Mouse (Mus musculus): ENCODE data around the gene Pigu. TPM values are rescaled to one million over a fixed set of nuclear protein-coding genes. Genes with fewer than 3 reads are reported as not detected.

Pigu gene
- polyA plus RNA-seq, 1 experiment, result 39.9 TPM

GRCm38 (mm10) chr2:155382791-155383438, 25.7 kb upstream of the Pigu start:
- peaks cover 9% of the 10 kb centered on the region for H3K4me1 ChIP-seq (ENCODE audit: control insufficient read depth, insufficient read depth, low read length)
- H3K4me3 ChIP-seq (ENCODE audit: insufficient read depth, low read length), result peak overlapping the region; percentile 84
- H3K27ac ChIP-seq (ENCODE audit: insufficient read depth, low read length), result peak overlapping the region; percentile 100
- TF ChIP-seq POLR2A (IDR thresholded peaks at IDR 0.05; ENCODE audit: extremely low read depth, insufficient read depth, low read length), result no peak
- no peak for TF ChIP-seq CTCF (IDR thresholded peaks at IDR 0.05; ENCODE audit: extremely low read depth, insufficient read depth, low read length)

GRCm38 (mm10) chr2:155382332-155382700, 25.1 kb upstream of the Pigu start:
- peak overlapping the region; percentile 100 for H3K27ac ChIP-seq (ENCODE audit: insufficient read depth, low read length)
- TF ChIP-seq POLR2A (IDR thresholded peaks at IDR 0.05; ENCODE audit: extremely low read depth, insufficient read depth, low read length), result no peak
- no peak for TF ChIP-seq CTCF (IDR thresholded peaks at IDR 0.05; ENCODE audit: extremely low read depth, insufficient read depth, low read length)
- H3K4me1 ChIP-seq (ENCODE audit: control insufficient read depth, insufficient read depth, low read length), result peaks cover 9% of the 10 kb centered on the region
- peak overlapping the region; percentile 84 for H3K4me3 ChIP-seq (ENCODE audit: insufficient read depth, low read length)

- peak overlapping the region; percentile 100 for H3K27ac ChIP-seq (ENCODE audit: insufficient read depth, low read length)
- peak overlapping the region; percentile 84 for H3K4me3 ChIP-seq (ENCODE audit: insufficient read depth, low read length)
- TF ChIP-seq POLR2A (IDR thresholded peaks at IDR 0.05; ENCODE audit: extremely low read depth, insufficient read depth, low read length) (peak; percentile 88), CTCF (IDR thresholded peaks at IDR 0.05; ENCODE audit: extremely low read depth, insufficient read depth, low read length) (no peak)
- peaks cover 7% of the 10 kb centered on the region for H3K4me1 ChIP-seq (ENCODE audit: control insufficient read depth, insufficient read depth, low read length)
Measured at GRCm38 (mm10) chr2:155381643-155382331, 24.6 kb upstream of the Pigu start.

DNA sequence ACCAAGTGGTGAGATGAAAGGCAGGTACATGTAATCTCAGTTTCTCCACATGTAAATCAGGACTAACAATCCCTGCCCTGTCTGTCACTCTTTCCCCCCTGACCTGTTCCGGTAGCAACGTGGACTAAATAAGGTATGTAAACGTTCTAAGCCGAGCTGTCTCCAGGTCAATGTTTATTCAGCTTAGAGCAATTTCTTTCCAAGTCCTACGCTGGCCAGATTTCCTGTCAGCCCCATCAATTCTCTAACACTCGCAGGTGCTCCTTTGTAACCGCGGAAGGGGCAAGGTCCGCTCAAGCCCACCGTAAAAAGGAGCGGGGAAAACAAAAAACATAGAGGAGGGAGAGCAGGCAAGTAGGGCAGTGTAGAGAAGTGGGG, 23.8 kb upstream of the Pigu start:
- H3K4me3 ChIP-seq (ENCODE audit: insufficient read depth, low read length), result peak overlapping the region; percentile 84
- H3K27ac ChIP-seq (ENCODE audit: insufficient read depth, low read length), result no peak overlapping the region
- peaks cover 7% of the 10 kb centered on the region for H3K4me1 ChIP-seq (ENCODE audit: control insufficient read depth, insufficient read depth, low read length)
- TF ChIP-seq POLR2A (IDR thresholded peaks at IDR 0.05; ENCODE audit: extremely low read depth, insufficient read depth, low read length) (no peak), CTCF (IDR thresholded peaks at IDR 0.05; ENCODE audit: extremely low read depth, insufficient read depth, low read length) (no peak)

DNA sequence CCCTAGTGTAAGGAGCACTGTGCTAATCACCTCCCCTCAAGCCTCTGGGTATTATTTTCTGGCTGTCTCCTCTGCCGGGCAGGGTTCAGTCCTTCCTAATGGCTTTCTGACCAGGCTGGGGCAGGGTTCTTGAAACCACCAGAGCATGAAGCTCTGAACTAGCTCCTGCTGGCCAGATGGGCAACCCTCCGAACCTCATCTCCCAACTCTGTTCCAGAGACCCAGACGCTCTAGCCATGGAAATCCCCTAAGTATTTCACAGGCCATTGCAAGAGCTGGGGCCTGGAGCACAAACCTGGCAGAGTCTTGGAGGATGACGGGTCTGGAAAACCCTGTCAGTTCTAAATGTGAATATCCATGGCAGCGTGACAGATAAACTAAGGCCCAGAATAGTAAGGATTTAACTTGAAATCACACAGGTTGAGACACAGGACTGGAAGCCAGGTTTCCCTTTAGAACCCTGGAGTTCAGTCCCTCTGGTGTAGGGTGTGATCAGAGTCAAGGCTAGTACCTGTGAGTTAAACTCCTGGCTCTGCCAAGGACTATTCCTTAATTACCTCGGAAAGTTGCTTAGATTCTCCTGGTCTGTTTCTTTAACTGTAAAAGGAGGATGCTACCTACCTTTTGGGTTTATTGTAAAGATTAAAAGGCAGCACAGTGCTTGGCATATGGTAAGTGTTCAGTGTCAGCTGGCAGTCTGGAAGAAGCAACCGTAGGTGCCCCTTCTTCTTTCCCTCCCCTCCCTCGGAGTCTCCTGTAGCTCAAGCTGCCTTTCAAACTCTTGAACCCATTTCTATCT, 23.2 kb upstream of the Pigu start, which contains the start of gene Trp53inp2:
TSS of gene Trp53inp2 (plus strand) at position 799 of the 799 bp plus-strand sequence.
- Histone ChIP-seq H3K27ac (ENCODE audit: insufficient read depth, low read length) (peak within 1 kb of the TSS; percentile 100), H3K4me1 (ENCODE audit: control insufficient read depth, insufficient read depth, low read length) (peaks cover 7% of the 10 kb centered on the region), H3K4me3 (ENCODE audit: insufficient read depth, low read length) (peak within 1 kb of the TSS; percentile 84)
- TF ChIP-seq CTCF (IDR thresholded peaks at IDR 0.05; ENCODE audit: extremely low read depth, insufficient read depth, low read length) (no peak), POLR2A (IDR thresholded peaks at IDR 0.05; ENCODE audit: extremely low read depth, insufficient read depth, low read length) (no peak)

DNA sequence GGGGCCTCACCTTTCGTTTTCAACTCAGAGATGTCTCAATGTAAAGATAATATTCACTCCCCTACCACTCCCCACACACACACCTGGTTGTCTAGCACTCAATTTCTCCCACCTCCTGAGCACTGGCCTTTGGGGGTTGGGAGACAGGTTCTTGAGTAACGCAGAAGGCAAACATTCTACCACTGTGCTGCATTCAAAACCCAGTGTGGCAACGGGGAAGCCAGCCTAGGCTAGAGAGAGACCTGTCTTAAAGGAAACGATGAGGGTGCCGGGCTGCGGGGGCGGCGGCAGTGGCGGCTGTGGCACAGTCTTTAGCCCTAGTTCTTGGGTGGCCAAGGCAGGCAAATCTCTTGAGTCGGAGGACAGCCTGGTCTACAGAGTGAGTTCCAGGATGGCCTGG, 19.0 kb upstream of the Pigu start:
- H3K4me3 ChIP-seq (ENCODE audit: insufficient read depth, low read length), result no peak overlapping the region
- no peaks in the 10 kb centered on the region; the same call in 1 of the 2 replicates for H3K4me1 ChIP-seq (ENCODE audit: control insufficient read depth, insufficient read depth, low read length)
- no peak overlapping the region for H3K27ac ChIP-seq (ENCODE audit: insufficient read depth, low read length)
- no peak for TF ChIP-seq POLR2A (IDR thresholded peaks at IDR 0.05; ENCODE audit: extremely low read depth, insufficient read depth, low read length)
- no peak for TF ChIP-seq CTCF (IDR thresholded peaks at IDR 0.05; ENCODE audit: extremely low read depth, insufficient read depth, low read length)

- no peaks in the 10 kb centered on the region for H3K4me1 ChIP-seq (ENCODE audit: control insufficient read depth, insufficient read depth, low read length)
- H3K27ac ChIP-seq (ENCODE audit: insufficient read depth, low read length), result no peak overlapping the region
- H3K4me3 ChIP-seq (ENCODE audit: insufficient read depth, low read length), result no peak overlapping the region
- TF ChIP-seq POLR2A (IDR thresholded peaks at IDR 0.05; ENCODE audit: extremely low read depth, insufficient read depth, low read length), result no peak
- no peak for TF ChIP-seq CTCF (IDR thresholded peaks at IDR 0.05; ENCODE audit: extremely low read depth, insufficient read depth, low read length)
Measured at GRCm38 (mm10) chr2:155374521-155374920, 17.3 kb upstream of the Pigu start.

DNA sequence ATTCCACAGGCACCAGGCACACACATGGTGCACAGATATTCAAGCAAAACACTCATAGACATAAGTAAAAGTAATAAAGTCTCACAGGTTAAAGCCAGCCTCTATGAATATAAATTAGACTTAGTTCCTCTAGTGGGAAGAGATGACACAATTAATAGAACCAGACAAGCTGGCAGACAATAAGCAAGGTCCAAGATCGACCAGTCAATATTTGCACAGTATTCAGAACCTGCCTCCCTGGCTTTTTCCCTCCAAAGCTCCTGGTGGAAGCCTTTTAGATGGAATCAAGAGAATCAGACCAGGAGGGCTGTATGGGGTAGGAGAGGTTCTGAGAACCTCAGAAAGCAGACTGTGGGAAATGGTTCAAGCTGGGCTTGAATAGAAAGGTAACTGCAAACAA, 16.7 kb upstream of the Pigu start:
- no peaks in the 10 kb centered on the region for H3K4me1 ChIP-seq (ENCODE audit: control insufficient read depth, insufficient read depth, low read length)
- TF ChIP-seq CTCF (IDR thresholded peaks at IDR 0.05; ENCODE audit: extremely low read depth, insufficient read depth, low read length) (no peak), POLR2A (IDR thresholded peaks at IDR 0.05; ENCODE audit: extremely low read depth, insufficient read depth, low read length) (no peak)
- H3K27ac ChIP-seq (ENCODE audit: insufficient read depth, low read length), result no peak overlapping the region
- no peak overlapping the region for H3K4me3 ChIP-seq (ENCODE audit: insufficient read depth, low read length)

GRCm38 (mm10) chr2:155373302-155373701, 16.1 kb upstream of the Pigu start:
- Histone ChIP-seq H3K27ac (ENCODE audit: insufficient read depth, low read length) (no peak overlapping the region), H3K4me3 (ENCODE audit: insufficient read depth, low read length) (no peak overlapping the region), H3K4me1 (ENCODE audit: control insufficient read depth, insufficient read depth, low read length) (no peaks in the 10 kb centered on the region)
- TF ChIP-seq POLR2A (IDR thresholded peaks at IDR 0.05; ENCODE audit: extremely low read depth, insufficient read depth, low read length), result no peak
- TF ChIP-seq CTCF (IDR thresholded peaks at IDR 0.05; ENCODE audit: extremely low read depth, insufficient read depth, low read length), result no peak
